Mouse (Mus musculus) CD4-positive naive resting alpha-beta T cell, adult 76 days (primary cell): ENCODE measurements around the gene Rnf13. TPM values are rescaled to one million over a fixed set of nuclear protein-coding genes. Genes with fewer than 3 reads are reported as not detected.

Experiments used
- total RNA-seq: library from RNA; stranded (reverse); gene quantifications from one replicate; pipeline ENCODE4 v1.2.4, GENCODE M21; 2023

Gene Rnf13
- total RNA-seq = 32.6 TPM

DNA sequence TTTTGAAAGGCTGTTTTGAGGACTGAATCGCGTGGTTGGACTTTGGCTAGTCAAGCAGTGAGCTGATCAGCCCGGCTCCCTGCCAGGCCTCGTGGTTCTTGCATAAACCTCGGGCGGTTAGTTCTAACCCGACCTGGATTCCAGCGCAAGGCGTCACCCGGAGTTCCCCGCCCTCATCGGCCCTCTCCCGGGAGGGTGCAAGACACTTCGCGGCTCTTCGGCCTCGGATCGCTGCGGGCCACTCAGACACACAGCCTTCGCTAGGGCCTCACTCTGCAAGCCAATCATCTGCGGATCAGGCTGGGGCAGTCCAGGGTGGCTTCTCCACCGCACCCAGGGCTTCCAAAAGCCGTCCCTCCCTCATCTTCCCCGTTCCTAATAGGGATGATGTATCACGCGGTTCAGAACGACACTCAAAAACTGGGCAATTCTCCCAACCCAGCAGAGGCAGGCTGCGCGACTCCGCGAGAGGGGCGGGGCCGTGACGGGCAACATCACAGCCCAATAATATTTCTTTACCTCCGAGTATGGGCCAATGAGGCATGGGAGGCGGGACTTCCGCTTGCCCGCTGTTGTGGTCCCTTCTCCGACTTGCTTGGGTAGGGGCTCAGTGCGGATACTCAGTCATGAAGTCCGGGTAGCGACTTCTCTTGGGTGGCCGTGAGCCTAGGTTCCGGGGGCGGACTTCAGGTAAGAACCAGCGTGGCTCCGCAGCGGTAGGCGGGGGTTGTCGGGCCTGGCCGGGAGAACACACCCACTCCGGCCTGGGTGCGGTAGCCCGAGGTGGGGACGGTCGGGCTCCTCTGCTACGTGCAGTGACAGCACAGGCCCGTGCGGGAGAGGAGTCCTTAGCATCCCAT lies at the start of gene Rnf13:
TSS of gene Rnf13 (plus strand) at position 552 of the 860 bp plus-strand sequence.

DNA sequence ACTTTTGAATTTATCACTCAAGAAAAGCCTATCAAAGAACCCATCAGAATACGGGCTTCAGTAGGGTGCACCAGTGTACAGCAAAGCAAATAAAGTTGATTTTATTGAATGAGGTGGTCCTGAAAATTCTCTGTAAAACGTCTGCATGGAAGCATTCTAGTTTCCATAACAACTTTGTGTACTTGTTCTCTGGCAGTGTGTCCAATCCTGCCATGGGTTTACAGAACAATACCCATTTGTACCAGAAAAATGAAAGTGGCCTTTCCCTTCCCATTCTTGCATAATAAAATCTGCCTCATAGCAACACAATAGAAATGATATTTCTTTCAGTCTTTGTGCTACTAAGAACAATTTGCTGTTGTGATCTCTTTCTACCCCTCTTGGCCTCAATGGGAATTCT lies 43.1 kb upstream of the Rnf13 start, which contains the start of gene Ankub1:
TSS of gene Ankub1 (minus strand) at position 81 of the 400 bp plus-strand sequence.

DNA sequence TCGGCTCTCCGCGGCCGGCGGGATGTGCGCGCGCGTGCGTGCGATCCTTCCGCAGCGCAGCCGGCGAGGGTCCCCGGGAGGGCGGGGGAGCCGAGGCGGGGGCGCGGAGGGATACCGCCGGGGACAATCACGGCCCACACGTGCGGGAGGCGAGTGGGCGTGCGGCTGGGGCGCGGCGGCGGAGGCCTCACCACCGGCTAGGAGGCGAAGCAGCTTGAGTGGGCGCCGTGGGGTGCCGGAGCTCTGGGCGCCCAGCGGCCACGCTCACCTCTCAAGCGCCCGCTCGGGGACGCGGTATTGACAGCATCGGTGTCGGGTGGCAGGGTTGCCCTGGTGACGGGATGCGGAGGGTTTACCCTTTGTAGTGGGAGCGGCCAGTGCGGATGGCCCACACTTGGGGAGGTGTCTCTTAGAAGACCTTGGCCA lies 111.9 kb downstream of the Rnf13 start, which contains the start of gene Pfn2:
TSS of gene Pfn2 (minus strand) at position 320 of the 426 bp plus-strand sequence.

Other genes with a start within 250 kb of the Rnf13 start
- not detected for gene Wwtr1, start 160.2 kb upstream of the Rnf13 start, total RNA-seq
- 34.4 TPM for gene Commd2, start 84.3 kb upstream of the Rnf13 start, total RNA-seq
- not detected for gene Ankub1, start 43.3 kb upstream of the Rnf13 start, total RNA-seq
- 4.1 TPM for gene Pfn2, start 112.0 kb downstream of the Rnf13 start, total RNA-seq